Mouse (Mus musculus) CH12F3 (cell line): Measurements from ENCODE around the gene Znhit3.

Source experiments
- in situ Hi-C: fragments of 300-500 bp; cut with MboI; formaldehyde crosslinking; loops from 2 replicates; pipeline ENCODE4 v1.14.3; 2020; ENCODE audit warnings: low sequenced_read_pairs

Znhit3 gene

GRCm38 (mm10) chr11:84916053-84916702 is at the start of gene Znhit3:
TSS of gene Znhit3 (minus strand) at chr11:84916366.
- in situ Hi-C loops, result no loop called here

DNA sequence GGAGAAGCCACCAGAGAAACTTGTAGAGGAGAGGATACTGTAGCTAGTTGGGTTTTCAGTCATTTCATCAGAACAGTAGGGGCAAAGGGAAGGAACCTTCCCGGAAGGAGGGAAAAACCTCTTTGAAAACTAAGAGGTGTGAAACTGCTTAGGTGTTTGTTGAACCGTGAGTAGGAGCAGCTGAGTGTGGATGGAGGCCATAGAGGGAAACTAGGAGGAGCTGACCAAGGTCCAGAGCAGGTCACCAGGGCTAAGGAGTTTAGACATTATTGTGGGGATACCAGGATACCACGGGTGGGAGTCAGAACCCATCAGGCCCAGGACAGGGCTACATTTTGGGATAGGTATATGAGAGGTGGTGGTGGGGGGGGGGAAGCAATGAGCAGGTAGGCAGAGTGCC is 47.4 kb upstream of the Znhit3 start:
- in situ Hi-C loops, result no loop called here

DNA sequence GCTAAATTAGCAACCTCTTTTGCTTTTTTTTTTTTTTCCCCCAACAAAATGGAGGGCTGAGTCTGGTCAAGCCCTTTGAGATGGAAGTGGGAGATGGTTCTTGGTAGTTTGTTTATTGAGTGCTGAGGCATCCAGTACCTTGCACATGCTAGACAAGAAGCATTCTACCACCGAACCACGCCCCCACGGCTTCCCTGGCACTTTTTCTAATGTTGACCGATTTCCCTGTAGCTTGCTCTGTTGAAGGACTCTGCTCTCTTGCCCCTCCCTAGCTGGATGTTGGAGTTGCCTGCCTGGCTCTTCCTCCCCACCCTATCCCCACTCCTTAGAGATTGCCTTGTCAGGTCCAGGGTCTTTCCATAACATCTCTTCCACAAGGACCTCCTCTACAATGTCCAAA is 46.4 kb upstream of the Znhit3 start:
- in situ Hi-C loops, result no loop called here

GRCm38 (mm10) chr11:84961571-84961970 is 45.4 kb upstream of the Znhit3 start:
- in situ Hi-C loops, result no loop called here

- in situ Hi-C loops, result no loop called here
These were observed 44.6 kb upstream of the Znhit3 start for GRCm38 (mm10) chr11:84960780-84961179.

DNA sequence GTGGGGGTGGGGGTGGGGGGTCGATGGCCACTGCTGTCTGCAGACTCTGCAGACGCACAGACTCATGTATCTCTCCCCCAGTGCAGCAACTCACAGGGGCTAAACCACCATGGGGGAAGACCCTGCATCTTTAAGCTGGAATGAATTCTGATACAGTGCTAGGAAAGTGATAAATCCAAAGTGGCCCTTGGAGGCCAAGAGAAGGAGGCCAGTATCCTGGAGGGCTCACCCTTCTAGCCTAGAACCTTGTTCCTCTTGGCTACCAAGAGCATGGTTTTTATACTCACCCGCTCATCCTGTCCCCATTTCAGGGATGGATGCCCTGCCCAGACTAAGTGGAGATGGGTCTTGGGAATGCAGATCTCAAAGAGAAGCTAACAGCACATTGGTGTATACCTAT is 44.1 kb upstream of the Znhit3 start:
- in situ Hi-C loops, result no loop called here

- in situ Hi-C loops, result no loop called here
These were observed 43.6 kb upstream of the Znhit3 start for GRCm38 (mm10) chr11:84959701-84960181.

- in situ Hi-C loops, result no loop called here
These were observed 43.0 kb upstream of the Znhit3 start for GRCm38 (mm10) chr11:84959181-84959580.

DNA sequence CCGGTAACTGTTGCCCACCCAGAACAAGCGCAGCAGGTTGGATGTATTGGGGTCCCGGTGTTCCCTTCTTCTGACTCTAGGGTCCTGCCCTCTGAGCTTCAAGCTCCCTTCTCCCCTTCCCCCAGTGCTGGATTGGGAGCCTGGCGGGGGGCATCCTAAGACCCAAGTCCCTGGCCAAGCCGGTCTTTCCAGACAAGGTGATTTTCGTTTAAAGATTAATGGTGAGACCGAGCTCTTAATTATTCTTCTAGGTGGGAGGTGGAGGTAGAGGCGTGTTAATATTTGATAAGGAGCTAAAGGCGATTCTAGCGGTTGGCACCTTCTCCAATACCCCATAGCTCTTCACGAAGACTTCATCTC is 42.1 kb upstream of the Znhit3 start:
- in situ Hi-C loops, result no loop called here

DNA sequence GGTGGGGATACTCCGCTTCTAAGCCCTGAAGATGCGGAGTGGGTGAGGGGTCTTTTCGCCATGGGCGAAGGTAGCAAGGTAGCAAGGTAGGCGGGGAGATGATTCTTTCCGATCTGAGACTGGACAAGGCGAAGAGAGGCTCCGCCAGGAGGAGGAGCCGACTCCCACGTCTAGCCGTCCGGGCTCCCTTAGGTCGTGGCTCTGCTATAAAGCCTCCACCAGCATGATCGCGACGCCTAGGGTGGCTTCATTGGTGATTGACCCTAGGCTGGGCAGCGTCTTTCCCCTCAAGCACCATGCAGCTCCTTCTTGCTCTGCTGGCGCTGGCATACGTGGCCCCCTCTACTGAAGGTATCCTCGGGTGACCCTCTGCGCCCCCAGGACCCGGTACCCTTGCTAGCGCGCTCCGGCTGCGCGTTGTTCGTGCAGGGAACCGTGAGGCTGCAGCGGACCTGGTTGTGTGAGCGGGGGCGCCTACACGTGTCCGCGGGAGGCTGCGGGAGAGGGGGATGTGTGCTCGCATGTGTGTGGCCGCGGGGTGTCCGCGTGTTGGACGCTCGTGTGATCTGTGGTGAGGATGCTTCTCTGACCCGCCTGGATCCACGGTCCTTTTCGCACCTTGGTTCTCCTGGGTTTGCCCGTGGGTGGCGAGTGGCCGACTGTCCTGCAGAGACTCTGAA is 41.6 kb upstream of the Znhit3 start, which contains the start of gene Car4:
TSS of gene Car4 (plus strand) at position 196 of the 680 bp plus-strand sequence.
- in situ Hi-C loops, result no loop called here

GRCm38 (mm10) chr11:84957171-84957570 is 41.0 kb upstream of the Znhit3 start:
- in situ Hi-C loops, result no loop called here

- in situ Hi-C loops, result no loop called here
These were observed 40.2 kb upstream of the Znhit3 start for GRCm38 (mm10) chr11:84956400-84956799.

DNA sequence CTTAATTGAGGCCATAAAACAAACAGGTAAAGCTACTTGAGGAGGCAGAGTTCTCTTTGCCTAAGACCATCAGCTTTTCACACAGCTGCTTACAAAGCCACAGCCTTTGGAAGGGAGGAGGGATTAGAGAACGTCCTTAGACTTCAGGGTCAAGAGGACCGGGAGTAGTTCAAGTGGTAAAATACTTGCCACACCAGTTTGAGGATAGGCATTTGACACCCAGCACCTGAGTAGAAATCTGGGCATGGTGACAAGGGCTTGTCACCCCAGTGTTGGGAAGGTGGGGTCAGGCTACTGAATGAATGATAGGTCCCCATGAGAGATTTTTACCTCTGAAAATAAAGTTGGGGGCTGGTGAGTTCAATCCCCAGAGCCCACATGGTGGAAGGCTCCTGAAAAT is 36.4 kb upstream of the Znhit3 start:
- in situ Hi-C loops, result no loop called here

- in situ Hi-C loops, result no loop called here
These were observed 32.4 kb upstream of the Znhit3 start for GRCm38 (mm10) chr11:84948526-84948925.

DNA sequence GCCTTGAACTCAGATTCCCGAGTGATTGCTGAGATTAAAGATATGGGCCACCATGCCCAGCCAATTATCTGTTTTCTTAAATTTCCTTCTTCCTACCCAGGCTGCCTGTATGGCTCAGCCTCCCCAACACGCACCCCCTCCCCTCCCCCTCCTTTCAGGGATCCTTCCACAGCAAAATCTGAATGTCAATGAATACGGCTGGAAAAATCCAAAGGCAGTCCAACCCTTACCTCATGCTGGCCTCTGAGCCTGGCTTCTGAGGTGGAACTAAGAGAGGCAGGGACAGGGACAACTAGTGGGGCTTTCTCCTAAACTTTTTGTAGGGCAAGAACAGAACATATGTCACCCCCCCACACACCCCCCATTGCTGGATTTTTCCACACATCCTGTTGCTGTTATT is 31.9 kb upstream of the Znhit3 start:
- in situ Hi-C loops, result no loop called here

DNA sequence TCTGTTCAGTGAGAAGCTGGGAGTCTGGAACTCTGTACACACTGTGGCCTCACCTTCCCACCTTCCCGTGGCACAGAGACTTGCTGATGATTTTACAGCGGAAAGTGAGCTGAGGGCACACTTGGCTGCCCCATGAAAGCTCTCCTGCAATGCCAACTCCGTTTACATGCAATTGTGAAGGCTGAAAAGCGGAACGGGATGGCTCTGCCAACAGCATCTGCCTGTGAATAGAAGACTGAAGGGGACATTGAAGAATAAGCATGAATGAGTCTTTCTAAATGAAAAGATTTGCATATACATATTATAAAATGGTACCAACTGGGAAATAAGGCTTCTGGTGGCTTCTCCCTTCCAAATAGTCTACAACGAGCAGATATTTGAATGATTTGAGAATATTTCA is 31.0 kb upstream of the Znhit3 start:
- in situ Hi-C loops, result no loop called here

GRCm38 (mm10) chr11:84945841-84946240 is 29.7 kb upstream of the Znhit3 start:
- in situ Hi-C loops, result no loop called here

DNA sequence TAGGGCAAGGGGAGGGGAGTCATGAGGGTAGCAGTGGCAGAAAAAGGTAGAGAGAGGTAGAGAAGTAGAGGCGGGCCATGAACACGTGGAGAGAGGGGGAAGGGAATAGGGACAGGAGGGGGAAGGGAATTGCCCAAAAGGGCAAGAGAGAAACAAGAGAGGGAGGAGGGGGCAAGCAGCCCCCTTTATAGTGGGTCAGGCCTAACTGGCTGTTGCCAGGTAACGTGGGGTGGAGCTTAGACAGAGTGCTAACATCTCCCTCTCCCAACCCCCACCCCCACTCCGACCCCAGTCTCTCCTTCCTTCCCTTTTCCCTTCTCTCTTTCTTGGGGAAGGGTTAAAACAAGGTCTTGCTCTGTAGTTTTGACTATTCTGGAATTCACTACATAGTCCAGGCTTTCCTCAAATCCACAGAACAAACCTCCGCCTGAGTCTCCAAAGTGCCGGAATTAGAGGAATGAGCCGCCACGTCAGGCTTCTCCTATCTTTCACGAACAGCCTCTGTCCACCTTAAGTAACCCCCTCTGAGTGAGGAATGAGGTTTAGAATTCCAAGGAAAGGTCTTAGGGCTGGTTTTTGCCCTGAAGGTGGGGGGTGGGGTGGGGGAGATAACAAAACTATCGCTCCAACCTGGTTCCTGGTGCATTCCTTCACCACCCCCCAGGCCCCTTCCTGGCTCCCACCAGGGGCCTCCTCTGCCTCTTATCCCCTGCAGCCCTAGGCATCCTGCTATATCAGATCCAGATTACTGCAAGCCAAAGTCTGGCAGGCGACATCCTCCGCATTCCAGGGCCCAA is 28.7 kb upstream of the Znhit3 start:
- in situ Hi-C loops, result no loop called here

- in situ Hi-C loops, result no loop called here
These were observed 27.8 kb upstream of the Znhit3 start for GRCm38 (mm10) chr11:84943948-84944347.

DNA sequence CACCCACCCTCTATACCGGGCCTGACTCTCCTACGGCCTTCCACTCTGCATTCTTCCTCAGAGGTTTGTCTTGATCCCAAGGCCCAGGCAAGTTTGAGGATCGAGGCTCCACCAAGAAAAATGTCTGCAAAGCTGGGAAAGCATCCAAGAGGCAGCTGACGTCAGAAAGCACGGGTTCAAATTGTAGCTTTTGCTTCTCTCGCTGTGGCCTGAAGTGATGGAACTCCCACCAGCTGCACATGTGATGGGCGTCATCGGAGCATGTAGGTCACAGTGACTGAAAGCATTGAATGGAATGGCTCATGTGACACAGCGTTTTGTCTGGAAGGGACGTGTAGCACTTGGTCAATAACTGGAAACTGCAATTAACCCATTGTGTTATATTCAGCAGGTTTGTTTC is 24.0 kb upstream of the Znhit3 start:
- in situ Hi-C loops, result no loop called here

DNA sequence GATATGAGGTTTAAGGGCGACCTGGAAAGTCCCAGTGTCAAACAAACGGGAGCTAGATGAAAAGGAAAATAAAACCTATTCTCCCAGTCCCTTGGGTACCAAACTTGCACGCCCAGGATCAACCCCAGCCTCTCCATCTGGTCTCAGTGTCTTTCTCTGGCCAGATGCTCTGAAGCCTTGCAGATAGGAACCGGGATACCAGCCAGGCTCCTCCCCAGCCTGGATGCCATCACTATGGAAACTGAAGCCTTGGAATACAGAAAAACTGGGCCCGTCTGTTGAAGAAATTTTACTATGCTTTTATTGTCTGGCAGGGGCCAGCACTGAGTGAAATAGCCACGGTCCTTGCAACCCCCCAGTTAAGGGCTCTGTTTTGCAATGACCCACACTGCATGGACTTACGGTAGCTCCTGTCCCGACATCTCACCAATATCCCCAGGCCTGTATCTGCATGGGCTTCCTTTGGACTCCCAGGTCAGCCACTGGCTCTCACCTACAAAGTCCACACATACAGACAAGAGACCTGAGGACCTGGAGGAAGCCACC is 23.4 kb upstream of the Znhit3 start:
- in situ Hi-C loops, result no loop called here
